Mouse (Mus musculus): Measurements from ENCODE around the gene Bub1.

- TF ChIP-seq CTCF (IDR thresholded peaks at IDR 0.05; ENCODE audit: low read depth, low read length) (no peak), POLR2A (IDR thresholded peaks at IDR 0.05; ENCODE audit: borderline replicate concordance, low read depth, low read length) (no peak)
Measured at GRCm38 (mm10) chr2:127841402-127841801, 9.7 kb upstream of the Bub1 start.
